Mouse (Mus musculus) heart, embryonic 14.5 days (tissue): ENCODE data around the gene Blvrb. TPM values are rescaled to one million over a fixed set of nuclear protein-coding genes. Genes with fewer than 3 reads are reported as not detected.

Experiments used
- ATAC-seq: fragments of 200-750 bp; cut with Nextera tagmentation; 2 replicates; pipeline ENCODE4 v1.8.0; 2017; ENCODE audit warnings: low read depth, moderate TSS enrichment; ENCODE audit not compliant: insufficient number of reproducible peaks, insufficient read depth, low FRiP score
- H3K27ac ChIP-seq, 2 experiments: fragments of 200-500 bp in 1 of 2; fragments of 300-500 bp in 1 of 2; sonication (generic) in 1 of 2; replicated peaks in 1 of 2; 2 replicates each; pipeline ENCODE4 v1.5.1; 2012 to 2014; ENCODE audit warnings: low read depth in 2 of 2, low read length in 2 of 2, control low read depth in 1 of 2, mild to moderate bottlenecking in 1 of 2, mixed read lengths in 1 of 2; ENCODE audit not compliant: control insufficient read depth in 1 of 2, insufficient read depth in 1 of 2
- H3K27me3 ChIP-seq: fragments of 300-500 bp; sonication (generic); 2 replicates; pipeline ENCODE4 v1.6.1; 2014; ENCODE audit warnings: mild to moderate bottlenecking, low read length, control low read depth; ENCODE audit not compliant: control insufficient read depth, insufficient read depth
- H3K36me3 ChIP-seq: fragments of 300-500 bp; sonication (generic); 2 replicates; pipeline ENCODE4 v1.6.1; 2014; ENCODE audit warnings: mild to moderate bottlenecking, control low read depth, low read length, mixed read lengths; ENCODE audit not compliant: control insufficient read depth, insufficient read depth
- H3K4me1 ChIP-seq, 2 experiments: fragments of 200-500 bp in 1 of 2; fragments of 300-500 bp in 1 of 2; sonication (generic) in 1 of 2; 2 replicates each; pipeline ENCODE4 v1.6.1; 2012 to 2014; ENCODE audit warnings: low read length in 2 of 2, control low read depth in 1 of 2, mixed read lengths in 1 of 2; ENCODE audit not compliant: control insufficient read depth in 2 of 2, insufficient read depth in 2 of 2
- H3K4me2 ChIP-seq: fragments of 300-500 bp; sonication (generic); 2 replicates; pipeline ENCODE4 v1.6.1; 2014; ENCODE audit warnings: mild to moderate bottlenecking, low read length
- H3K4me3 ChIP-seq, 2 experiments: fragments of 200-500 bp in 1 of 2; fragments of 300-500 bp in 1 of 2; sonication (generic) in 1 of 2; 2 replicates each; pipeline ENCODE4 v1.5.1; 2012 to 2014; ENCODE audit warnings: low read length in 2 of 2, mild to moderate bottlenecking in 2 of 2, control low read depth in 1 of 2, low read depth in 1 of 2, moderate library complexity in 1 of 2; ENCODE audit not compliant: control insufficient read depth in 1 of 2, insufficient read depth in 1 of 2
- H3K9ac ChIP-seq: fragments of 300-500 bp; sonication (generic); 2 replicates; pipeline ENCODE4 v1.6.1; 2014; ENCODE audit warnings: mild to moderate bottlenecking, low read length
- H3K9me3 ChIP-seq: fragments of 300-500 bp; sonication (generic); 2 replicates; pipeline ENCODE4 v1.6.1; 2016; ENCODE audit warnings: low read length, control low read depth; ENCODE audit not compliant: control insufficient read depth
- WGBS: fragments of 180-500 bp; shearing (Covaris S2); extraction: QIAGEN DNeasy Blood & Tissue Kit; methylation state at CpG from one replicate; pipeline ENCODE4 v1.1.7; 2014; 5-methylcytosine and 5-hydroxymethylcytosine counted together
- polyA plus RNA-seq: library from polyadenylated mRNA; unstranded; fragments of >200 nt; fragmentation: Nextera tagmentation; extraction: Ambion mirVana; gene quantifications from 2 replicates; pipeline ENCODE4 v1.2.1, GENCODE M21; 2014

Gene Blvrb
- polyA plus RNA-seq, 1 experiment from 2014 or later = 49.7 TPM

GRCm38 (mm10) chr7:27433349-27433748 lies 14.4 kb upstream of the Blvrb start:
- Histone ChIP-seq H3K27me3 (peaks cover 17% of the 10 kb centered on the region), H3K27ac (no peak overlapping the region), H3K9ac (no peak overlapping the region), H3K4me2 (no peak overlapping the region), H3K36me3 (no peaks in the 10 kb centered on the region), H3K4me3 (no peak overlapping the region), H3K9me3 (peaks cover 6% of the 10 kb centered on the region; the same call in 1 of the 2 replicates), H3K4me1 (peaks cover 0 to 3% of the 10 kb centered on the region in 2 experiments; a peak in 1 of 4 replicates)
- WGBS = 21% methylated on average over 10 of the region's 10 CpGs
- ATAC-seq = no peak

- Histone ChIP-seq H3K27ac (no peak overlapping the region), H3K9me3 (peaks cover 6% of the 10 kb centered on the region; the same call in 1 of the 2 replicates), H3K36me3 (no peaks in the 10 kb centered on the region), H3K4me2 (no peak overlapping the region), H3K9ac (no peak overlapping the region), H3K4me3 (no peak overlapping the region), H3K27me3 (peaks cover 17% of the 10 kb centered on the region), H3K4me1 (peaks cover 0 to 3% of the 10 kb centered on the region in 2 experiments; a peak in 1 of 4 replicates)
- ATAC-seq = no peak
- WGBS = 6% methylated on average over 10 of the region's 10 CpGs
Measured at GRCm38 (mm10) chr7:27433794-27434193, 14.0 kb upstream of the Blvrb start.

GRCm38 (mm10) chr7:27437544-27437943 lies 10.2 kb upstream of the Blvrb start:
- WGBS = 56% methylated on average over 5 of the region's 5 CpGs

GRCm38 (mm10) chr7:27440014-27440413 lies 7.8 kb upstream of the Blvrb start:
- no peak overlapping the region for H3K4me2 ChIP-seq
- no peak overlapping the region for H3K27ac ChIP-seq
- 80% methylated on average over 4 of the region's 4 CpGs for WGBS
- 0 out of 2 replicates have a peak, but pooled peaks cover 2% of the 10 kb centered on the region for H3K9me3 ChIP-seq
- no peaks in the 10 kb centered on the region for H3K4me1 ChIP-seq
- ATAC-seq = no peak
- peaks cover 7% of the 10 kb centered on the region for H3K27me3 ChIP-seq
- H3K36me3 ChIP-seq = no peaks in the 10 kb centered on the region
- no peak overlapping the region for H3K9ac ChIP-seq
- H3K4me3 ChIP-seq = no peak overlapping the region

More at GRCm38 (mm10) chr7:27437544-27437943, 10.2 kb upstream of the Blvrb start:
- Histone ChIP-seq H3K4me3 (no peak overlapping the region), H3K27ac (no peak overlapping the region), H3K36me3 (no peaks in the 10 kb centered on the region), H3K9me3 (0 out of 2 replicates have a peak, but pooled peaks cover 2% of the 10 kb centered on the region), H3K27me3 (peaks cover 17% of the 10 kb centered on the region), H3K9ac (no peak overlapping the region), H3K4me1 (no peaks in the 10 kb centered on the region), H3K4me2 (no peak overlapping the region)
- ATAC-seq = no peak

- Histone ChIP-seq H3K27me3 (peaks cover 26% of the 10 kb centered on the region), H3K4me2 (peak overlapping the region; percentile 98), H3K36me3 (no peaks in the 10 kb centered on the region), H3K9me3 (no peaks in the 10 kb centered on the region), H3K27ac (no peak overlapping the region), H3K9ac (peak overlapping the region; percentile 70), H3K4me3 (peak overlapping the region; percentile 32 to 48), H3K4me1 (peaks cover 5 to 23% of the 10 kb centered on the region in 2 experiments; a peak in 3 of 4 replicates)
- no peak for ATAC-seq
- 8% methylated on average over 18 of the region's 18 CpGs for WGBS
Measured at GRCm38 (mm10) chr7:27446051-27446450, 1.7 kb upstream of the Blvrb start.

GRCm38 (mm10) chr7:27446521-27447418 lies 1.0 kb upstream of the Blvrb start:
- 11% methylated on average over 34 of the region's 53 CpGs for WGBS
- ATAC-seq = no peak

GRCm38 (mm10) chr7:27448421-27449206 lies 836 bp downstream of the Blvrb start:
- peak overlapping the region; percentile 98 for H3K4me2 ChIP-seq
- H3K9me3 ChIP-seq = no peaks in the 10 kb centered on the region
- no peaks in the 10 kb centered on the region for H3K36me3 ChIP-seq
- ATAC-seq = no peak
- 44% methylated on average over 15 of the region's 15 CpGs for WGBS
- peaks cover 5 to 23% of the 10 kb centered on the region in 2 experiments; a peak in 3 of 4 replicates for H3K4me1 ChIP-seq
- peak overlapping the region; percentile 78 for H3K9ac ChIP-seq
- H3K4me3 ChIP-seq = peak overlapping the region; percentile 66 to 73
- H3K27me3 ChIP-seq = peaks cover 26% of the 10 kb centered on the region
- peak overlapping the region in 1 of 2 experiments; percentile 37; a peak in 1 of 4 replicates for H3K27ac ChIP-seq

More at GRCm38 (mm10) chr7:27446521-27447418, 1.0 kb upstream of the Blvrb start:
- Histone ChIP-seq H3K4me1 (peaks cover 5 to 23% of the 10 kb centered on the region in 2 experiments; a peak in 3 of 4 replicates), H3K36me3 (no peaks in the 10 kb centered on the region), H3K27me3 (peaks cover 26% of the 10 kb centered on the region), H3K27ac (no peak overlapping the region), H3K4me2 (peak overlapping the region; percentile 98), H3K9me3 (no peaks in the 10 kb centered on the region), H3K9ac (peak overlapping the region; percentile 70), H3K4me3 (peak overlapping the region; percentile 32 to 66)
